Mouse (Mus musculus) neural tube, embryonic 13.5 days (tissue): ENCODE measurements around the gene Zfp945. TPM values are rescaled to one million over a fixed set of nuclear protein-coding genes. Genes with fewer than 3 reads are reported as not detected.

ENCODE experiments used
- polyA plus RNA-seq: library from polyadenylated mRNA; unstranded; fragments of >200 nt; fragmentation: Nextera tagmentation; extraction: Ambion mirVana; gene quantifications from 2 replicates; pipeline ENCODE4 v1.2.1, GENCODE M21; 2015

Gene Zfp945
- polyA plus RNA-seq, 1 experiment from 2014 or later, result 20.3 TPM

Other genes with a start within 250 kb of the Zfp945 start
- not detected in 2 replicates for gene Vmn2r113, start 75.8 kb upstream of the Zfp945 start, polyA plus RNA-seq
- gene Vmn2r-ps130, start 194.0 kb upstream of the Zfp945 start, polyA plus RNA-seq, result not detected in 2 replicates